Comparison of ENCODE assay signal across 22 mouse cellular contexts in the genomic region with DNA sequence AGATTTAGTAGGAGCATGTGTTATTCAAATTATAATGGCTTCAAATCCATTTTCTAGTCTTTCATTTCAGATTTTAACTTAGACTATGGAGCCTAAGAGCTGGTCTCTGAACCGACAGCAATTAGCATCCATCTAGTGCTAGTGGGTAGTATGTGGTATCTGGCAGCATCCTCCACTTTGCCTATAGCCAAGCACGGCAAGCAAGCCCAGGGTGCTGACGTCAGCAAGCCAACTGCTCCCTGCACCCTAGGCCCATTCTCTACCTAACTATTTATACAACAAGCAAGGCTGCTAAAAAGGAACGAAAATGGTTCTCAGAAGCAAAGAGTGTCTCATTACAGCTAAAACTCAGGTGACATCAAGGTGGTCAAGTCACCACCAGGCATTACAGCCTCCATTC.
A peak's percentile ranks its signal among the peaks of the same experiment; 100 is the strongest.
DNase-seq lines count a peak whose midpoint lies in the region; ATAC-seq and TF ChIP-seq lines count a peak whose summit lies in the region.
"Had no signal": no experiment of that assay in that cellular context is flagged by ENCODE, and none has a peak within 500 bp of the region (broad histone marks: within the 10 kb centered on the region; RNA-seq: fewer than 3 reads in every experiment).

No protein-coding gene starts in this region.

- TF ChIP-seq CTCF in layer of hippocampus, adult 2 months (conservative IDR thresholded peaks at IDR 0.05) = no peak

- H3K9me3 ChIP-seq in forebrain, embryonic 15.5 days = no peaks in the 10 kb centered on the region
- H3K9me3 ChIP-seq in forebrain, embryonic 12.5 days = no peaks in the 10 kb centered on the region
- H3K9me3 ChIP-seq: embryonic facial prominence, embryonic 12.5 days; embryonic facial prominence, embryonic 15.5 days; G1E; hindbrain, embryonic 12.5 days; hindbrain, embryonic 15.5 days had no signal

- no peaks in the 10 kb centered on the region for H3K36me3 ChIP-seq in forebrain, embryonic 15.5 days
- H3K36me3 ChIP-seq in forebrain, embryonic 12.5 days (replicated peaks) = no peaks in the 10 kb centered on the region
- H3K36me3 ChIP-seq: embryonic facial prominence, embryonic 12.5 days; embryonic facial prominence, embryonic 15.5 days; G1E; hindbrain, embryonic 12.5 days; hindbrain, embryonic 15.5 days had no signal

- no peak overlapping the region for H3K9ac ChIP-seq in forebrain, embryonic 15.5 days (replicated peaks)
- no peak overlapping the region for H3K9ac ChIP-seq in forebrain, embryonic 12.5 days
- H3K9ac ChIP-seq: embryonic facial prominence, embryonic 12.5 days; embryonic facial prominence, embryonic 15.5 days; hindbrain, embryonic 12.5 days; hindbrain, embryonic 15.5 days had no signal

- H3K4me3 ChIP-seq in forebrain, embryonic 15.5 days = no peak overlapping the region
- H3K4me3 ChIP-seq in forebrain, embryonic 12.5 days (replicated peaks) = no peak overlapping the region
- no peak overlapping the region for H3K4me3 ChIP-seq in layer of hippocampus, adult 2 months
- H3K4me3 ChIP-seq: embryonic facial prominence, embryonic 12.5 days; embryonic facial prominence, embryonic 15.5 days; gastrocnemius, adult 2 months; hindbrain, embryonic 12.5 days; hindbrain, embryonic 15.5 days had no signal

- H3K27ac ChIP-seq in forebrain, embryonic 15.5 days (replicated peaks) = peak overlapping the region; percentile 54
- H3K27ac ChIP-seq in forebrain, embryonic 12.5 days = no peak overlapping the region
- H3K27ac ChIP-seq in layer of hippocampus, adult 2 months = peak overlapping the region; percentile 39; the same call in 1 of the 2 replicates
- H3K27ac ChIP-seq: embryonic facial prominence, embryonic 12.5 days; embryonic facial prominence, embryonic 15.5 days; gastrocnemius, adult 2 months; hindbrain, embryonic 12.5 days; hindbrain, embryonic 15.5 days had no signal

- no peaks in the 10 kb centered on the region for H3K27me3 ChIP-seq in forebrain, embryonic 15.5 days
- H3K27me3 ChIP-seq in forebrain, embryonic 12.5 days = no peaks in the 10 kb centered on the region
- H3K27me3 ChIP-seq: embryonic facial prominence, embryonic 12.5 days; embryonic facial prominence, embryonic 15.5 days; hindbrain, embryonic 12.5 days; hindbrain, embryonic 15.5 days had no signal

- 67% methylated on average over 4 of the region's 4 CpGs for WGBS in forebrain, embryonic 15.5 days
- whole genome bisulfite sequencing in forebrain, embryonic 12.5 days = 84% methylated on average over 4 of the region's 4 CpGs

- peaks cover 52% of the 10 kb centered on the region for H3K4me1 ChIP-seq in forebrain, embryonic 15.5 days
- H3K4me1 ChIP-seq in forebrain, embryonic 12.5 days = peaks cover 20% of the 10 kb centered on the region

- no peak overlapping the region for H3K4me2 ChIP-seq in forebrain, embryonic 15.5 days (replicated peaks)
- no peak overlapping the region for H3K4me2 ChIP-seq in forebrain, embryonic 12.5 days
- H3K4me2 ChIP-seq: embryonic facial prominence, embryonic 12.5 days; embryonic facial prominence, embryonic 15.5 days; heart, embryonic 11.5 days; hindbrain, embryonic 12.5 days; hindbrain, embryonic 15.5 days had no signal

- 0 out of 2 replicates have a peak, but pooled peaks have one; percentile 44 for ATAC-seq in forebrain, embryonic 15.5 days (replicated peaks)
- ATAC-seq in forebrain, embryonic 12.5 days (ENCODE audit: low FRiP score) = no peak
- ATAC-seq: Patski had no signal

- no peak for DNase-seq in layer of hippocampus, adult 2 months (ENCODE audit: low spot score in 2 of 2)
- no peak for DNase-seq in layer of hippocampus, adult 9-10 months (ENCODE audit: low spot score)
- peak; percentile 42 for DNase-seq in right cerebral cortex, adult 18-20 months
- no peak for DNase-seq in right cerebral cortex, postnatal 36 days (ENCODE audit: low spot score in 2 of 2)
- DNase-seq in telencephalon, adult 2 months (ENCODE audit: low read depth, low spot score) = peak; percentile 72
- no peak for DNase-seq in lung, postnatal 4 days
- DNase-seq: adrenal gland, postnatal 10 days; adrenal gland, postnatal 36 days; cerebellum, adult 11-12 months; cerebellum, adult 9-10 months; cerebellum, postnatal 14 days; gastrocnemius, adult 2 months; gastrocnemius, postnatal 14 days had no signal

Comparison
In these comparisons a context has a peak if more than half of its experiments do, and no peak if none do; other contexts are left out.
1. DNase-seq: peak in right cerebral cortex, adult 18-20 months (single experiment) and telencephalon, adult 2 months (single experiment); none in layer of hippocampus, adult 2 months (0 of 2), layer of hippocampus, adult 9-10 months (single experiment), right cerebral cortex, postnatal 36 days (0 of 2) and lung, postnatal 4 days (0 of 2).